Mouse (Mus musculus) heart, adult 2 months (tissue): ENCODE results near the gene Adcy6. TPM values are rescaled to one million over a fixed set of nuclear protein-coding genes. Genes with fewer than 3 reads are reported as not detected.

Experiments
- DNase-seq, 2 experiments: peaks; one replicate each; pipeline ENCODE4 v3.0.0; 2021
- H3K27ac ChIP-seq: fragments of 200-600 bp; 2 replicates; pipeline ENCODE4 v1.8.1; 2022
- H3K27me3 ChIP-seq: fragments of 200-500 bp; 2 replicates; pipeline ENCODE4 v1.6.1; 2012; ENCODE audit warnings: mild to moderate bottlenecking, low read length, inconsistent platforms, mixed read lengths; ENCODE audit not compliant: control insufficient read depth, insufficient read depth
- H3K36me3 ChIP-seq: fragments of 200-500 bp; 2 replicates; pipeline ENCODE4 v1.6.1; 2012; ENCODE audit warnings: low read length, inconsistent platforms; ENCODE audit not compliant: control insufficient read depth, insufficient read depth
- H3K4me1 ChIP-seq: fragments of 200-500 bp; 2 replicates; pipeline ENCODE4 v1.6.1; 2011; ENCODE audit warnings: low read length; ENCODE audit not compliant: control insufficient read depth, insufficient read depth
- H3K4me3 ChIP-seq: fragments of 200-600 bp; 2 replicates; pipeline ENCODE4 v1.8.1; 2022
- H3K79me2 ChIP-seq: fragments of 200-500 bp; replicated peaks from 2 replicates; pipeline ENCODE4 v1.6.1; 2012; ENCODE audit warnings: mild to moderate bottlenecking, inconsistent platforms, low read length, moderate library complexity, mixed read lengths; ENCODE audit not compliant: control insufficient read depth, insufficient read depth
- H3K9ac ChIP-seq: fragments of 200-500 bp; 2 replicates; pipeline ENCODE4 v1.6.1; 2012; ENCODE audit warnings: low read depth, mild to moderate bottlenecking, control low read depth, inconsistent platforms, low read length, mixed read lengths
- CTCF ChIP-seq: fragments of 200-600 bp; IDR thresholded peaks from 2 replicates; pipeline ENCODE4 v1.8.1; 2022; ENCODE audit warnings: antibody characterized with exemption, mild to moderate bottlenecking, moderate library complexity
- EP300 ChIP-seq: fragments of 200-500 bp; IDR thresholded peaks from 2 replicates; pipeline ENCODE4 v1.6.1; 2011; ENCODE audit warnings: low read depth, low read length, control low read depth; ENCODE audit not compliant: insufficient read depth
- POLR2A ChIP-seq: fragments of 200-500 bp; IDR thresholded peaks from 2 replicates; pipeline ENCODE4 v1.6.1; 2011; ENCODE audit warnings: mild to moderate bottlenecking, low read depth, low read length, control low read depth; ENCODE audit not compliant: insufficient read depth
- WGBS: fragments of 180-500 bp; shearing (Covaris S2); methylation state at CpG from one replicate; pipeline ENCODE4 v1.1.7; 2018; 5-methylcytosine and 5-hydroxymethylcytosine counted together
- intact Hi-C: fragments of 180-260 bp; cut with DNase I; formaldehyde crosslinking; loops from one replicate; pipeline ENCODE4 v1.15.1; 2025
- polyA plus RNA-seq: library from polyadenylated mRNA; depleted of rRNA; stranded (reverse); fragments of >200 nt; gene quantifications from 2 replicates; pipeline ENCODE4 v1.2.3, GENCODE M21; 2012
- total RNA-seq, 2 experiments: library from RNA; stranded (reverse); gene quantifications; 2 replicates each; pipeline ENCODE4 v1.2.3; 2021

Adcy6 gene
- total and polyA plus RNA-seq, 3 experiments, result 136 to 220 (median 153) TPM

- Histone ChIP-seq H3K79me2 (no peaks in the 10 kb centered on the region), H3K27ac (no peak overlapping the region), H3K27me3 (no peaks in the 10 kb centered on the region), H3K4me1 (no peaks in the 10 kb centered on the region), H3K36me3 (no peaks in the 10 kb centered on the region), H3K9ac (no peak overlapping the region), H3K4me3 (no peak overlapping the region)
- 85% methylated on average over 10 of the region's 10 CpGs for WGBS
- no peak for DNase-seq
- no peak for TF ChIP-seq EP300
- TF ChIP-seq POLR2A, result no peak
- no peak for TF ChIP-seq CTCF
- intact Hi-C loops, result no loop called here
These were observed 37.4 kb upstream of the Adcy6 start for GRCm38 (mm10) chr15:98647308-98647707.

GRCm38 (mm10) chr15:98646737-98647136 is 36.9 kb upstream of the Adcy6 start:
- Histone ChIP-seq H3K27me3 (no peaks in the 10 kb centered on the region), H3K79me2 (no peaks in the 10 kb centered on the region), H3K4me3 (no peak overlapping the region), H3K36me3 (no peaks in the 10 kb centered on the region), H3K27ac (no peak overlapping the region), H3K4me1 (no peaks in the 10 kb centered on the region), H3K9ac (no peak overlapping the region)
- TF ChIP-seq CTCF (no peak), EP300 (no peak), POLR2A (no peak)
- WGBS, result 72% methylated on average over 8 of the region's 8 CpGs
- intact Hi-C loops, result no loop called here
- DNase-seq, result no peak

- Histone ChIP-seq H3K27ac (no peak overlapping the region), H3K36me3 (no peaks in the 10 kb centered on the region), H3K79me2 (no peaks in the 10 kb centered on the region), H3K9ac (no peak overlapping the region), H3K4me1 (no peaks in the 10 kb centered on the region), H3K27me3 (no peaks in the 10 kb centered on the region), H3K4me3 (no peak overlapping the region)
- TF ChIP-seq CTCF, result no peak
- TF ChIP-seq EP300, result no peak
- TF ChIP-seq POLR2A, result no peak
- WGBS, result 84% methylated on average over 24 of the region's 24 CpGs
- DNase-seq, result no peak
- intact Hi-C loops, result no loop called here
These were observed 35.5 kb upstream of the Adcy6 start for GRCm38 (mm10) chr15:98645057-98646026.

- 87% methylated on average over 12 of the region's 12 CpGs for WGBS
- no peak overlapping the region for H3K9ac ChIP-seq
- TF ChIP-seq EP300 (no peak), POLR2A (no peak), CTCF (no peak)
- H3K79me2 ChIP-seq, result no peaks in the 10 kb centered on the region
- intact Hi-C loops, result no loop called here
- H3K27ac ChIP-seq, result no peak overlapping the region
- no peaks in the 10 kb centered on the region for H3K36me3 ChIP-seq
- H3K4me1 ChIP-seq, result no peaks in the 10 kb centered on the region
- H3K27me3 ChIP-seq, result no peaks in the 10 kb centered on the region
- no peak overlapping the region for H3K4me3 ChIP-seq
- DNase-seq, result no peak
These were observed 34.5 kb upstream of the Adcy6 start for GRCm38 (mm10) chr15:98644406-98644805.

- no peaks in the 10 kb centered on the region for H3K27me3 ChIP-seq
- no peaks in the 10 kb centered on the region for H3K4me1 ChIP-seq
- no peak overlapping the region for H3K9ac ChIP-seq
- intact Hi-C loops, result no loop called here
- H3K4me3 ChIP-seq, result no peak overlapping the region
- 56% methylated on average over 8 of the region's 8 CpGs for WGBS
- H3K79me2 ChIP-seq, result no peaks in the 10 kb centered on the region
- no peak overlapping the region for H3K27ac ChIP-seq
- TF ChIP-seq POLR2A, result no peak
- no peak for TF ChIP-seq EP300
- no peak for TF ChIP-seq CTCF
- H3K36me3 ChIP-seq, result no peaks in the 10 kb centered on the region
- DNase-seq, result no peak
These were observed 30.3 kb upstream of the Adcy6 start for GRCm38 (mm10) chr15:98640157-98640556.

- Histone ChIP-seq H3K27ac (no peak overlapping the region), H3K4me1 (peaks cover 1% of the 10 kb centered on the region; the same call in 1 of the 2 replicates), H3K9ac (no peak overlapping the region), H3K79me2 (no peaks in the 10 kb centered on the region), H3K4me3 (no peak overlapping the region), H3K27me3 (peaks cover 2% of the 10 kb centered on the region; the same call in 1 of the 2 replicates), H3K36me3 (no peaks in the 10 kb centered on the region)
- 78% methylated on average over 3 of the region's 3 CpGs for WGBS
- DNase-seq, result no peak
- intact Hi-C loops, result loop anchor here (2.0 kb wide), 1 partner anchor 22 kb away; no protein-coding TSS in a partner anchor
- no peak for TF ChIP-seq EP300
- TF ChIP-seq POLR2A, result no peak
- no peak for TF ChIP-seq CTCF
These were observed 27.3 kb upstream of the Adcy6 start for GRCm38 (mm10) chr15:98637155-98637554.
